Mouse (Mus musculus) thymus, postnatal 25 days (tissue): ENCODE results near the gene Ddx41.
"Not testable (repeated sequence)": the region's sequence is repeated elsewhere in the genome, so short reads cannot be mapped to it uniquely, and the experiment has no call there.

Experiments
- DNase-seq: peaks from one replicate; pipeline ENCODE4 v3.0.0; 2022

Ddx41 gene

DNA sequence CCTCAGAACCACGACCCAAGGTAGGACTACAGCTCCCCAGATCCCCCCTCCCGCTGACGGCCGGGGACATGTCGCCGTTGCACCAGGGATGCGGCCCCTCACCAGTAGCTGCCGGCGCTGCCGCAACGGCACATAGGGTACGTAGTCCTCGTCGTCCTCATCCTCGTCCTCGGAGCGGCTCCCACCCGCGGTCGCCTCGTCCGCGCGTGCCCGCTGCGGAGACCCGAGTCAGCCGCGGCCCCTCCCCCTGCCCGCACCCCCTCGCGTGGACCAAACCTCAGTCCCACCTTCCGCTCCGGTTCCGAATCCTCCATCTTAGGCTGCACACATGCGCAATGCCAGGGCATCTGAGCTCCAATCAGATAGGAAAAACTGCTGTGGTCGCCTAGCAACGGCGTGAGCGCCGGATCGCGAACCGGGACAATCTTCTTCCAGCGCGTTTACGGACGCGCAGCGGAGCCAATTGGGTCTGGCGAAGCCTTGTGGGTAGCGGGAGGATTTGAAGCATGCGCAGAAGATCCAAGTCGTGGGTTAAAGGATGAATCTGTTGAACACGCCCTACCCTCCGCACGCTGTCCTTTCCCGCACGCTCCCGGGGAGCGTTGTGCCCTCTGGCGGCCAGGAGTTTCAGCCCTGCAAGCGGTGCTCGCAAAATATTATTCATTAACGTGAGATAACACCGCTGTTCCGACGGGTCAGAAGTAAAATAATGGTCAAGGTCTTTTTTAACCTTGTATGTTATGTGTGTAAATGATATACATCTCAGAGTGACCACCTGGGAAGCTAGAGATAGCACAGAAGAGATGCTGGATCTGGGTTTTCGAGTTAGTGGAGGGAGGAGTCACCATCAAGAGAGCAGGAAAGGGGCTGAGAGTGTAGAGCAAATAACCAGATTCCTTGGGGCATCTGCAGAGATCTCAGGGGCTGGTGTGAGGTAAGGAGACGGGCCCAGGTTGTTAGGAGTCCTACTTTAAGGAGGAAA is at the start of gene Ddx41:
TSS of gene Ddx41 (minus strand) at position 465 of the 982 bp plus-strand sequence.
- peak; percentile 99 for DNase-seq

GRCm38 (mm10) chr13:55578086-55578485 is 41.6 kb upstream of the Ddx41 start:
- DNase-seq, result no peak

DNA sequence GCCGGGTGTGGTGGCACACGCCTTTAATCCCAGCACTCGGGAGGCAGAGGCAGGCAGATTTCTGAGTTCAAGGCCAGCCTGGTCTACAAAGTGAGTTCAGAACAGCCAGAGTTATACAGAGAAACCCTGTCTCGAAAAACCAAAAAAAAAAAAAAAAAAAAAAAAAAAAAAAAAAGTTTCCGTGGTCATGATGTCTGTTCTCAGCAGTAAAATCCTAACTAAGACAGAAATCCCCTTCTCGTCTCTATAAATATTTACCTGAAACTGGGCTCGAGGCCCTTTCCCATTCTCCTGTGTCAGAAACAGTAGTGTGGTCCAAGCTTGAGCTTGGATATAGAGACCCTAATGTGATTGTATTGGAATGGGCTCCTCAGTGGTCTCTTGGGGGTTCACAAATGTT is 40.4 kb upstream of the Ddx41 start:
- DNase-seq, result not testable (repeated sequence)

DNA sequence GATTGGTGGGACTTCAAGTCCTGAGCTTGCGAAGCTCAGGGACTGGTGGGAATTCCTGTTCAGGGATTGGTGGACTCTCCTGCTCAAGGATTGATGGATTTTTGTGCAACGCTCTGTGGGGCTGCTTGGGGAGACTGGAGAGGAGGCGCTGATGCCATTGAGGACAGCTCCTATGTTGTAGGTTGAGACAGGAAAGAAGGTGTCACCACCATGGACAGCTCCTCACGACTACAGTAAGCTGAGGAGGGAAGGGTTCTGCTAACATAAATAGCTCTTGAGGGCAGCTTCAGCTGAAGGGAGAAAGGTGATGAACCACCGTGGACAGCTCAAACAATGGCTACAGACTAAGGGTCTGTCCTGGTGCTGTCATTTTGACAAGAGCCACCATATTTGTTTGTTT is 39.5 kb upstream of the Ddx41 start:
- no peak for DNase-seq

DNA sequence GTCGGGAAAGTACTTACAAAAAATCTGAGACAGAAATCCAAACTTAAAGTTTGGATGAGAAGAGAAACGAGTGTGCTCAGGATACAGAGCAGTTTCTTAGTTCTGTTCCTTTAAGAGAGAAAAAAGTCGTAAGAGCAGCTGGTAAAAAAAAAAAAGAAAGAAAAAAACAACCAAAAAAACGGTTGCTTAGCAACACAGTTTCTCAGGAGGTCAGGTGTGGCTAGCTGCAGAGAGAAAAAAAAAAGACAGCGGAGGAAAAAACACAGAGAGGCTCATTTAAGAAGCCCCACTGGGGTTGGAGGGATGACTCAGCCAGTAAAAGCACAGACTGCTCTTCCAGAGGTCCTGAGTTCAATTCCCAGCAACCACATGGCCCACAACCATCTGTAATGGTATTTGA is 37.9 kb upstream of the Ddx41 start:
- DNase-seq, result no peak

DNA sequence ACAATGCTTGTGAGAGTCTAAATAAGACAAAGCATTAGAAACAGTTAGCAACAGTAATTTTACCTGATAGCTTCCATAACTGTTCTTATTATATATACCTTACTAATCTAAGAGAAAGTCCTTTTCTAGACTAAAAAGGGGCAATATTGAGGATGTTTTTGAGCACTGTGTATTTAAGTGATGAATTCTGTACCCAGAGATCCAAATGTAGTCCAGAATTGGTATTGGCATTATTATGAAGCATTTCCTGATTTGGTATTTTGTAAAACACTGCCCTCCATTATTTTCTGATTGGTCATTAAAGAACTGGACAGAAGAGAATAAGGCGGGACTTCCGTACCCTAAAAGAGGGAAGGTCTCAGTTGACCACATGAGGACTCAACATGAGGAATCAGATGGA is 37.0 kb upstream of the Ddx41 start, which contains the start of gene Tmed9:
TSS of gene Tmed9 (plus strand) at position 301 of the 400 bp plus-strand sequence.
- no peak for DNase-seq

- DNase-seq, result no peak
Observed at GRCm38 (mm10) chr13:55571977-55572376, 35.5 kb upstream of the Ddx41 start.

DNA sequence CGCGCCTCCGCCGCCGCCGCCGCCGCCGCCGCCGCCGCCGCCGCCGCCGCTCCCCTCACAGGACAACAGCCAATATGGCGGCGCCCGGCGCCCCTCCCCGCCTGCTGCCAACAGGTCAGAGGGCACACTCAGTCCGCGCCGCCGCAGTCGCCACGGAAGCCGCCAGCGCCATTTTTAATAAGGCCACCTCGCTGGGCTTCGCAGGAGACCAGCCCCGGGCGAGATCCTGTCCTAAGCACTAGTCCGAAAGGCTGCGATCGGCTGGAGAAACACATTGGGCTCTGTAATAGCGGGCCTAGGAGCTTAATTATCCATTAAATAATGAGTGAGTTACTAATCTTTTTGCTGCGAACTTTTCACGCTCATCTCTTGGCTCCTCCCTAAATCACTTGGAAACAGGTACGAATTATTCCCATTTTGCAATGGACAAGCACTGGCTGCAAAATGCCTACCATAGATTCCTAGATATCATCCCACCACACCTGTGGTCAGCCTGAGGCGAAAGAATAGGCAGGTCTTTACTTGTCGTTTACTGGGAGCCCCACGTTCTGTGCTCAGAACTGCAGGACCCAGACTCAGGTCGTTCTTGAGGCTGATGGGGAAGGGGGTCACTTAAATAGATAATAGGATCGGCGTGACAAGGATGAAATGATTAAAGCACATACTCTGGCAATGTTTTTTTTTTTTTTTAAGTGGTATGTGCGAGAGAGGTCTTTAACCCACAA is 34.7 kb upstream of the Ddx41 start, which contains the start of gene Fam193b:
TSS of gene Fam193b (minus strand) at position 94 of the 725 bp plus-strand sequence.
- peak; percentile 94 for DNase-seq

GRCm38 (mm10) chr13:55570286-55570973 is 34.0 kb upstream of the Ddx41 start:
- peak; percentile 67 for DNase-seq

GRCm38 (mm10) chr13:55569726-55570285 is 33.3 kb upstream of the Ddx41 start:
- DNase-seq, result peak; percentile 44

- DNase-seq, result not testable (repeated sequence)
Observed at GRCm38 (mm10) chr13:55568524-55568923, 32.1 kb upstream of the Ddx41 start.

DNA sequence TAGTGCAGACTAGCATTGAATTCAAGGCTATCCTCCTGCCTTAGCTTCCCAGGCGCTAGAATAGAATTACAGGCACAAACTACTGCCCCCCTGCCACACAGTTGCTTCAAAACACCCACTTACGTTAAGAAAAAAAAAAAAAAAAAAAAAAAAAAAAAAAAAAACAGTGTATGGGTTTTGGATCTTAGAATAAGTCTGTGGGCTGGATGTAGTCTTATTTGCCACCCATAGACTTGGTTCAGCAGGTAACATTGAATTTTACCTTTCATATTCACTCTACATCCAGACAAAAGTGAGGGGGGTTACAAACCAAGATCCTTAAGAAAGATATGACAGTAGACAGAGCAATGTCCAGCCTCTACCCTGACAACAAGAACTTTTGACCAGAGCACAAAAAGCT is 31.5 kb upstream of the Ddx41 start:
- DNase-seq, result no peak

DNA sequence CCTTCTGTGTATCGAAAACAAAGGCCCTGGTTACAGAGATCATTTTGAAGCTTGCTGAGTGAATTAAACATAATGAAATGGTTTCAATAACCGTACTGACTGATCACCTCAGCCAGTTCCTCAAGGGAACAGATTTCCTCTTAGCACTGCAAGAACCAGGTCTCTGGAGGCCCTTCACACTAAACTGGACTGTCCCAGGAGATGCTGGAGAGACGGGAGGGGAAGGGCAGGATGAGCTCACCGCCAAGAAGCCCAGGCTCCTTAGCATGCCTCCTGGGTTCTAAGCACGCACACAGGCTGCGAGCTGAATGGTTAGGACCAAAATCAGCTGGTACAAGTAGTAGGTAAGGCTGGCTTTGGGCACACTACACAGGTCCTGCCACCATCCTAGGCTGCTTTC is 30.5 kb upstream of the Ddx41 start:
- DNase-seq, result no peak

DNA sequence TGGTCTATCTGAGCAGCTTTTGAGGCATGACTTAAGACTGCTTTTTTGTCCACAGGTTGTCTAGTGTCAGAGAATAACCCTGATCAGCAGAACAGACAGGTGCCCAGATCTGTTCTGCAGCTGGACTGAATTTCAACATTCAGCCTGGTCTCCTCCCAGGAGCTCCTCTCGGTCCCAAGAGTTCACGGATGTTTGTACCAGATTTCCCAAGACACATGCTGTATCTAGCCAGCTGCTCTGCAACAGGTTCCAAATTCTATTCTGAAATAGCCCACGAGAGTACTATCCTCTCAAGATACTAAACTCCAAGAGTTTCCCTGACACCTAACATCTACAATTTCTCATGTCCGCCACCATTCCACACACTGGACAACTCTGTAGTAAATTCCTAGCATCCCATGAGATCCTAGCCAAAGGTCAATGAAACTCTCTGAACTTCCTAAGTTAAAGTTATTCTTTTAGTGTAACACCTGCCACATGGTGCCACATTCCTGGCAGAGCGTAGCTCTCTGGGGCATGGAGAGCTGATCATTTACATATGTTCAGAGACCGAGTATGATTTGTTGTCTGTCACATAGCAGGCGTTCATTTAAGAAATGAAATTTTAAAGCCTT is 26.9 kb upstream of the Ddx41 start:
- DNase-seq, result no peak

- no peak for DNase-seq
Observed at GRCm38 (mm10) chr13:55557499-55557898, 21.0 kb upstream of the Ddx41 start.

DNA sequence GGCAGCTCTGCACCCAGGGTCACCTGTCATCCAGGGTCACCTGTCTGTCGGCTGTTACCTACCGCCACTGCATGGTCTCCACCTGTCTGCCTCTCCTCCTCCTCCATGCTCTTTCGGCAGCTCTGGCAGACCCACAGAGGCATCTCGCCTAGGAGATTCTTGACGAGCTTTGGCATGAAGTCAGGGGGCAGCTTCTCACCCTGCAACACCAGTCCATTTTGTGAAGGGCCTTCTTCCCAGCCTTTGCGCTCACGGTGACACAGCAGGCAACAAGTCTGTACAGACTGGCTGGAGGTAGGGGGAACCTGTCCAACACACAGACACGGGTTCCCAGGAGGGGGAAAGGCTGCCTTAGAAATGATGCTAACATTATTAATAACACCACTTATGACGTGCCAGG is 19.5 kb upstream of the Ddx41 start:
- DNase-seq, result no peak

GRCm38 (mm10) chr13:55549061-55549460 is 12.6 kb upstream of the Ddx41 start:
- no peak for DNase-seq

DNA sequence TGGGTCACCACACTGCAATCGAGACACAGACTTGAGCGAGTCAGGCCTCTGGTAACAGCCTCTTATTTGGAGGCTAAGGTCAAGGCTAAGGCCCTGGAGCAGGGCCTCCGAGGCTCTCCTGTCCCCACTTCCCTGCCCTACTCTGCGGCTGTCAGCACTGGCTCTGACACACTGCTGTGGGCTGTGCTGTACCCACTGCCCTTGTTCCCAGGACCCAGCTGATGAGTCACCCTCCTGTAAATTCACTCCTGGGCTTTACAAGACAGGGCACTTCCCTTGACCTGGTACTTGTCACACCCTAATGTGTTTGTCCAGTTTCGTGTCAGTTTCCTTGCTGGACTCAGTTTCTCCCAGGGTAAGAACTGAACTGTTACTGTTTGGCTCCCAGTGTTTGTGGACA is 12.0 kb upstream of the Ddx41 start:
- no peak for DNase-seq

GRCm38 (mm10) chr13:55547916-55548315 is 11.5 kb upstream of the Ddx41 start:
- no peak for DNase-seq

DNA sequence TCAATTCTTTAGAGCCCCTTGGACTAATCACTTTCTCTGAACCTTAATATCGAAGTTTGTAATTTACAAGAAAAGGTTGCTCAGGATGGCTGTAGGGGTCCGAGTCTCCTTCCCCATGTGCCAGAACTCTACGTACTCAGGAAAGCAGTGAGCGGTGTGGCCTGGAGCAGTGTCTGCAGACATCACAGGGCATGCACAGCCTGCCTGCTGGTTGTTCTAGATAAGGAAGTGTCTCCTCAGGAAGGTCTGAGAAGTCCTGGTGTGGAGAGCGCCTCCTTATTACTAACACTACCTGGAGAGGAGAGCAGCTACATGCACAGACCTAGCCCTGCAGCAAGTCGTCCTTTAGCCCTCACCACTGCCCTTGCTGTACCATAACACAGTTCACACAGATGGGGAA is 8.3 kb upstream of the Ddx41 start:
- DNase-seq, result no peak

- no peak for DNase-seq
Observed at GRCm38 (mm10) chr13:55543447-55543846, 7.0 kb upstream of the Ddx41 start.

DNA sequence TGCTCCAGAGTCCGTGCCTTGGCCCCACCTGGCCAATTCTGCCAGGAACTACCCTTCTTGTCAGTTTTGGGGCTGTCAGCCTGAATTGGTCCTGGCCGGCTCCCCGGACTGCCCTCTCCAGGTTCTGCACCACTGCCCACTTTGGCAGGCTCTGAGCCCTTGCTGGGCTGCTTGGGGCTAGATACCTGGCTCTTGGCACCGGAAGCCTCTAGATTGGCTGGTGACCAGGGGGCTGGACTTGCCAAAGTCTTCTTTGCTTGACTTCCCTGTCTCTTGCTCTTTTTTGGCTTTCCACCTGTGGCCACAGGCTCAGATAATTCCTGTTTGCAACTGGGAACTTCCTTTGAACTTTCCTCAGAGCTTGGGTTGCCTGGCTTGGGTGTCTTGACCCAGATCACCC is 6.4 kb upstream of the Ddx41 start:
- no peak for DNase-seq
